Mouse (Mus musculus) gastrocnemius, postnatal 36 days (tissue): ENCODE measurements at regions not wholly inside any gene's neighbourhood (a gene's known extent, or its start where the extent isn't known, plus 50 kb on each side); places are given as distances from the start of the nearest gene placed in this dataset.

Experiments used
- DNase-seq, 2 experiments: peaks; one replicate each; pipeline ENCODE4 v3.0.0; 2022
- intact Hi-C: fragments of 180-260 bp; cut with DNase I; formaldehyde crosslinking; loops from one replicate; pipeline ENCODE4 v1.15.1; 2025

- DNase-seq: no peak
- intact Hi-C loops: no loop called here
These were observed 77.5 kb upstream of the Dapl1 start for GRCm38 (mm10) chr2:59406976-59407375.

DNA sequence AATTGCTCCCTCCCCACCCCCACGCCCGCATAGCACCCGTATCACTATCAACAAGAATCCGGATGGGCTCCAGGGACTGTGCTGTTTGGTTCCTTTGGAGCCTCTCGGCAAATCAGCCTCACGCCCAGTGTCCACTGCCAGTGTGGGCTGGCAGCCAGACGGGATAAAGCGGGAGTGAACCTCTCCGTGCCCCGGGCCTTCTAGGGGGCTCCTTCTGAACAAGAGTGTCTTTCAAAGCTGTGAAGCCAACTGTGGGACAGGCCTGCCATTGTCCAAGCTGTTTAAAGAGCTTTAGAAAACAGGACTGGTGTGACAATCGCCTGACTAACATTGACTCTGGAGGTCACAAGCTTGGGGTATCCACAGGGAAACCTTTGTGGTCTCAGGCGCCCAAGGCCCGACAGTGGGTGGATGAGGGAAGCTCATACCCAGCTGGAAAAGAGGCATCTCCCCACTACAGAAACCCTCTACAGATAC is 76.9 kb upstream of the Dapl1 start:
- DNase-seq: peak in 1 of 2 experiments; percentile 26
- intact Hi-C loops: no loop called here

- DNase-seq: no peak
- intact Hi-C loops: no loop called here
These were observed 76.3 kb upstream of the Dapl1 start for GRCm38 (mm10) chr2:59408040-59408587.

DNA sequence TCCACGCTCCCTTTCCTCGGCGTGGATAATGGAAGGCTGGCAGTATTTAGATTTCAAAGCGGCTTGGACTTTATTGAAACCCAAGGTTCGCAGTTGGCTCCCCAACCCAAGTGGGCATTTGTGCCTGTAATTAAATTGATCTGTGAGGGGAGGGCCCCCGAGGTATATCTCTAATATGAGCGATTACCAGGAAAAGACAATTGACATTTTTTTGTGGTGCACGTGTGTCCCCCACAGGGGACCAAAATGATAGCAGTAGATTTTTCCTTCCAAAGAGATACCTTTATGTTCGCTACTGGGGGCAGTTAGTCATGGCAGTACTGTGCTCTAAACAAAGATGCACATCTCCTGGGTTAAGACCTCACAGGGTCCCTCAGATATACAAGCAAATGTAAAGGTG is 69.8 kb upstream of the Dapl1 start:
- intact Hi-C loops: no loop called here
- no peak for DNase-seq

- no peak for DNase-seq
- intact Hi-C loops: no loop called here
These were observed 67.8 kb upstream of the Dapl1 start for GRCm38 (mm10) chr2:59416491-59417195.

- intact Hi-C loops: no loop called here
- DNase-seq: no peak
These were observed 67.0 kb upstream of the Dapl1 start for GRCm38 (mm10) chr2:59417384-59417955.

DNA sequence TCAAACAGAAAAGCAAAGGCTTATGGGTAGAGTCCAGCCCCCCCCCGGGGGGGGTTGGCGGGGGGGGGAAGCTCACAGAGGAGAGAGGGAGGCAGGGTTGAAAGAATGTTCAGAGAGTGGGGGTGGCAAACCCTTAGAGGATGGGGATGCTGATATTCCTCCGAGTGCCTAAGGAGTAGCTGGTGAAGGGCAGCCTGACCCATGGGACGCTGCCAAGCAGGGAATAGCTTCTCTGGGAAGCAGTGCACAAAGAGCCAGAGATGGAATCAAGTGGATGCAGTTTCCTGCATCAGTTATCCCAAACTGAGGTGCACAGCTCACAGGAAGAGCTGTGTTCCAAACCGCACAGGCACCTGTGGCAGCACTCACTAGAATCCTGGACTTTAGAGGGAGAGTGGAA is 64.0 kb upstream of the Dapl1 start:
- no peak for DNase-seq
- intact Hi-C loops: no loop called here

DNA sequence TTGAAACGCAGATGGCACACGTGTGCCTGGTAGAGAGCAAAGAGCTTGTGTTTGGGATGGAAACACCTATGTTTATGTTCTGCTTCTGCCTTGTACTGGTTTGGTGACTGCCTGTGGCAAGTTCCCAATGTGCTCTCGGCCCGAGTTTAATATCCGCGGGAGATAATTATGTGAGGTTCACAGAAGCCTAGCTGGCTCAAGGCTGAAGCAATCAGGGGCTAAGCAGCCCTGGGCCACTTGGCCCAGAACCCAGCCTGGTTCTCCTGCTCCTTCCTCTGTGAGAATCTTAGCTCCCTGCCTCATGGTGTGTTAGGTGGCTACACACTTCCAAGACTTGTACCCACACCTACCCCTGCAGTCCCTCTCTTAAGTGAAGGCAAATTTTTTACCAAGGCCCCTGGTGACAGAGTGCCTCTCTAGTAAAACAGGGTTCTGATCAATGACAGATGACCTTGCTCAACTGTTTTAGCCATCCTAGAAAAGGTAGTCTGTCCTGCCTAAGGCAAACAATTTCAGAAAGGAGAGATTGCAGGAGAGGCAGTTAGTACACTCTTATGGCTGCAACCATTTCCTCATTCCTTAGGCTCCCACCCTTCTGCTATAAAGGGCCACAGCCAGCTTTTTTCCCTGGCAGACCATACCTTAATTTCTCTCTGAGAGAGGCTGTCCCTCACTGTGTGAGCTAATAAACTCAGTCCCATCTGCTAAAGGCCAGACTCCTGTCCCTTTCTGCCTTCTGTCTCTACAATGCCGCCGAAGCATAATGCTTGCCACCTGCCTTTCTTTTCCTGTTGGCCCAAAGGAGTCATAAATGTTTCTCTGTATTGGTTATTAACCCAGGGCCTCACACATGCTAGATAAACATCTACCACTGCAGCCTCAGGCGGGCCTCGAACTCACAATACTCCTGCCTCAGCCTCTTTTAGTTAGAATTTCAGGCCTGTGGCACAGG is 61.9 kb upstream of the Dapl1 start:
- intact Hi-C loops: no loop called here
- DNase-seq: no peak

DNA sequence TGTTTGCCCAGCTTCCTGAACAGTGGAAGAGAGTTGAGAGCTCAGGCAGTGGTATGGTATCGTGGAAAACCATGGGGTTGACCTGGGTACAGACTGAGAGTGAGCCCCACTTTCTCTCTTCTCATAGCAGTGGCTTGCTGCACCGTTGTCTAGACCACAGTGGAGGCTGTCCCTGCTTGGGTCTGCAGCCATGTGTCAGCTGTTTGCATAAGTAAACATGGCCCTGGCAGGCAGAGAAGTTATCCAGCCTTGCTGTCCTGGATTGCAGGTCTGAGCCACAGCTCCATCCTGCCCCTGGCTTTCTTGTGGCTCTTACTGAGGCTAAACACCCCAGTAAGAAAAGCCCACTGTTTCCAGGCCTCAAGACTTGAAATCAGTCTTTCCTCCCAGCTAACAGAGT is 60.2 kb upstream of the Dapl1 start:
- intact Hi-C loops: no loop called here
- DNase-seq: no peak

DNA sequence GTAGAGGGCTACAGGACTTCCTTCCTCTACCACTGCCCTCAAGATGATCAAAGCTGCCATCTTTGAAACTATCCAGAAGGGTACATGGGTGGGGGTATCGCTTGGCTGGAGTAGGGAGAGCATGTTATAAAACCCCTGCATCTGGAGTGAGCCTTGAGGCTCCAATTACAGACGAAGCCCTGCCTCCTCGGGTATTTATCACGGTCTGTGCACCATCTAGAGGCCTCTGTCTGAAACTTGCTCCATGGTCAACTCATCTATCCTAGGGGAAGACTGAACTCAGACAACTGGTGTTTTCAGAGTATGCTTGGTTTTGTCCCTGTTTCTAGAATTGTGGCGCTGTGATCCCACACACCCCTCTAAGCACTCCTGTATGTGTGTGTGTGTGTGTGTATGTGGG is 59.7 kb upstream of the Dapl1 start:
- no peak for DNase-seq
- intact Hi-C loops: no loop called here

DNA sequence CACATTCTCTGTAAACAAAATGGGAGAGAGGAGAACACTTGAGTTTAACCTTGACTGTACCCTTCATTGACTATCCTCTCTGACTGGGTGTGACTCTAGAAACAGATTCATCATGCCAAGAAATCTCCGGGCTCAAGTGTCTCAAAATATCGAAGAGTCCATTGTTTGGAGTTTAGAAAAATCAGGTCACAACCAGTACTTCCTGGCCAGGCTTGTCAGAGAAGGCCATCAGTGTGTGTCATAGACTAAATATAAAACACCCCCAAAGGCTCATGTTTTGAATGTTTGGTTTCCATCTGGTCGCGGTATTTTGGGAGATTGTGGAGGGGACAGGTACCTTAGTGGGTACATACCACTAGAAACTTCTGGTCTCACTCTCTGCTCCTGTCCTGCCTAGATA is 58.6 kb upstream of the Dapl1 start:
- no peak for DNase-seq
- intact Hi-C loops: no loop called here

DNA sequence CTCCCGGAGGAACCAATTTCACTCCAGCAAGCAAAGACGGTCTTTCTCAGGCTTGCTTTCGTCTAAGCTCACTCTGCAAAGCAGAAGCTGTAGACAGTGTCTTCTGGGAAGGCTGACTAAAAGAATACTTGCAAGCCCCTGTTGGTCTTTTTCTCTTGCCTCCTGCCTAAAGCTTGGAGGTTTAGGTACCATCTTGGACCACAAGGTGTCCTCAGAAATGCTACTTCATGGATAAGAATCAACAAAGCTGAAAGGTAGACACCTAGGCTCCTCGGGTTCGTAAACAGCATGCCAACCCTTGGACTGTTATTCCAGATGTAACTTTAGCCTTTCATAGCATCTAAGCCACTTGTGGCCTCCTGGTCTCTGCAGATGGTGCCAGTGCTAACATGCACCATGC is 53.0 kb upstream of the Dapl1 start:
- DNase-seq: no peak
- intact Hi-C loops: no loop called here

- intact Hi-C loops: no loop called here
These were observed 52.6 kb upstream of the Dapl1 start for GRCm38 (mm10) chr2:59431867-59432266.

More at GRCm38 (mm10) chr2:59431867-59432266, 52.6 kb upstream of the Dapl1 start:
- DNase-seq: no peak
